Mouse (Mus musculus) heart, adult 2 months (tissue): ENCODE measurements around the gene Setx. TPM values are rescaled to one million over a fixed set of nuclear protein-coding genes. Genes with fewer than 3 reads are reported as not detected.

Experiments
- DNase-seq, 2 experiments: peaks; one replicate each; pipeline ENCODE4 v3.0.0; 2021
- H3K27ac ChIP-seq: fragments of 200-600 bp; 2 replicates; pipeline ENCODE4 v1.8.1; 2022
- H3K27me3 ChIP-seq: fragments of 200-500 bp; 2 replicates; pipeline ENCODE4 v1.6.1; 2012; ENCODE audit warnings: mild to moderate bottlenecking, low read length, inconsistent platforms, mixed read lengths; ENCODE audit not compliant: control insufficient read depth, insufficient read depth
- H3K36me3 ChIP-seq: fragments of 200-500 bp; 2 replicates; pipeline ENCODE4 v1.6.1; 2012; ENCODE audit warnings: low read length, inconsistent platforms; ENCODE audit not compliant: control insufficient read depth, insufficient read depth
- H3K4me1 ChIP-seq: fragments of 200-500 bp; 2 replicates; pipeline ENCODE4 v1.6.1; 2011; ENCODE audit warnings: low read length; ENCODE audit not compliant: control insufficient read depth, insufficient read depth
- H3K4me3 ChIP-seq: fragments of 200-600 bp; 2 replicates; pipeline ENCODE4 v1.8.1; 2022
- H3K79me2 ChIP-seq: fragments of 200-500 bp; replicated peaks from 2 replicates; pipeline ENCODE4 v1.6.1; 2012; ENCODE audit warnings: mild to moderate bottlenecking, inconsistent platforms, low read length, moderate library complexity, mixed read lengths; ENCODE audit not compliant: control insufficient read depth, insufficient read depth
- H3K9ac ChIP-seq: fragments of 200-500 bp; 2 replicates; pipeline ENCODE4 v1.6.1; 2012; ENCODE audit warnings: low read depth, mild to moderate bottlenecking, control low read depth, inconsistent platforms, low read length, mixed read lengths
- CTCF ChIP-seq: fragments of 200-600 bp; IDR thresholded peaks from 2 replicates; pipeline ENCODE4 v1.8.1; 2022; ENCODE audit warnings: antibody characterized with exemption, mild to moderate bottlenecking, moderate library complexity
- EP300 ChIP-seq: fragments of 200-500 bp; IDR thresholded peaks from 2 replicates; pipeline ENCODE4 v1.6.1; 2011; ENCODE audit warnings: low read depth, low read length, control low read depth; ENCODE audit not compliant: insufficient read depth
- POLR2A ChIP-seq: fragments of 200-500 bp; IDR thresholded peaks from 2 replicates; pipeline ENCODE4 v1.6.1; 2011; ENCODE audit warnings: mild to moderate bottlenecking, low read depth, low read length, control low read depth; ENCODE audit not compliant: insufficient read depth
- WGBS: fragments of 180-500 bp; shearing (Covaris S2); methylation state at CpG from one replicate; pipeline ENCODE4 v1.1.7; 2018; 5-methylcytosine and 5-hydroxymethylcytosine counted together
- intact Hi-C: fragments of 180-260 bp; cut with DNase I; formaldehyde crosslinking; loops from one replicate; pipeline ENCODE4 v1.15.1; 2025
- polyA plus RNA-seq: library from polyadenylated mRNA; depleted of rRNA; stranded (reverse); fragments of >200 nt; gene quantifications from 2 replicates; pipeline ENCODE4 v1.2.3, GENCODE M21; 2012
- total RNA-seq, 2 experiments: library from RNA; stranded (reverse); gene quantifications; 2 replicates each; pipeline ENCODE4 v1.2.3; 2021

Gene Setx
- total and polyA plus RNA-seq, 3 experiments: 4.0 to 33.4 (median 23.8) TPM

DNA sequence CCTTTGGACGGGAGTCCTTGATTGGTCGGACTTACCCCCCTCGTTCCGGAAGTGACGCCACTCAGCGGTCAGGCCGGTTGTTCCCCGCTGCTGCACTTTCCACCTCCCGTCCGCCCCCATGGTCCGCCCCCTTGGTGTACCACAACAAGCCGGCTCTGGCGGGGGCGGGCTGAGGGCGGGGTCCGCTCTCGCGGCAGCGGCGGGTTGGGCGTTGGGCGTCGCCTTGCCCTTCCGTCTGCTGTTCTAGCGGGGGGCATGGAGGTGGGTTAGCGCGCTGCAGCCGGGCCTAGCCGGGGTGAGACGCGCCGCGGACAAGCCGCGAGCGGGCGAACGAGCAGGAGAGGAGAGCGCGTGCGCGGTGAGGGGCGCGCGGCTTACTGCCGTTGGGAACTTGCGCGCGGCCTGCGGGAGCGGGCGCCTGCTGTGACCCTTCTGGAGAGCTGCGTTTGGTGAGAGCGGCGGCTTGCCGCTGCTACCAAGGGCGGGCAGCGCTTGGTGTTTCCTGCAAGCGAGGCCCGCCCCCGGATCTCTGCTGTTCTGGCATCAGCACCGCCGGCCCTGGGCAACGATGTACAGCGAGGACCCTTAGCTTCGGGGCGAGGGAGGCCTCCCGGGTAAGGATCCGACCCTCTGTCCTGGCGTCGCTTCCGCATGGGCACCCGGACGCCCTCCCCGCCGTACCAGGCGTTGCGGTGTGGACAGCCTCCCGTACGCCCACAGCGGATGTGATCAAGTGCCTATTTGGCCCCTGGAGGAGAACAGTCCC, 1.1 kb downstream of the Setx start:
- Histone ChIP-seq H3K36me3 (peaks cover 6% of the 10 kb centered on the region), H3K4me3 (peak overlapping the region; percentile 93), H3K4me1 (no peaks in the 10 kb centered on the region; the same call in 1 of the 2 replicates), H3K9ac (peak overlapping the region; percentile 86), H3K27ac (peak overlapping the region; percentile 93), H3K27me3 (no peaks in the 10 kb centered on the region), H3K79me2 (no peaks in the 10 kb centered on the region)
- intact Hi-C loops: loop anchor here (2.0 to 10.0 kb wide), 3 partner anchors 20 to 280 kb away; partner anchors contain the start of genes Ddx31, Gtf3c4 and Ttf1
- TF ChIP-seq POLR2A (no peak; the same call in 1 of the 2 replicates), CTCF (0 out of 2 replicates have a peak, but pooled peaks have one; percentile 3)
- DNase-seq: peak; percentile 99 to 100
- under 1% methylated on average over 79 of the region's 81 CpGs for WGBS

DNA sequence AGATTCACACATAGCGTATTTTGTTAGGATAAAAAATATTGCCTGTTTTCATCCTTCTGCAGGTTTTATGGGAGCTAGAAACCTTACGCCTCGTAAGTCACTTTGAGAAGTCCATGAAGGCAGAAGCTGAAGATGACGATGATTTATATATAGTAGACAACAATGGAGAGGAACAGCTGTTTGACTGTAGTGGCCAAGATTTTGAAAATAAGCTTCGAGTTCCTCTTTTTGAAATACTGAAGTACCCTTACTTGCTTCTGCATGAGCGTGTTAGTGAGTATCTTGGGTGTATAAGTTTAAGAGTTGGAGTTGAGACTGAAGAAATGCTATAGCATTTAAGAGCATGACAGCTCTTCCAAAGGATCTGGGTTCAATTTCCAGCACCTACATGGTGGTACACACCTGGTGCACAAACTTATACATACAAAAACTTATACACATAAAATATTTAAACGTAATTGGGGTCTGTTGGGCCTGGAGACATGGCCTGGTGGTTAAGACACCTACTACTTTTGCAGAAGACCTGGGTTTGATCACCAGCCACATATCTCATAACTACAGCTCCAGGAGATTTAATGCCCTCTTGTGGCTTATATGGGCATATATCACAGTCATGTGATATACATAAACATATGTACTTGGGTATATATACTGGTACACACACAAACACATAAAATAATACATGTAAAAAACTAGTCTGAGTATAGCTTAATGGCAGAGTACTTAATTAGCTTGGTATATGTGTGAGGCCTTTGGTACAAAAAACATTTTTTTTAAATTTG, 6.3 kb downstream of the Setx start:
- DNase-seq: no peak
- Histone ChIP-seq H3K4me3 (no peak overlapping the region), H3K27me3 (no peaks in the 10 kb centered on the region), H3K36me3 (peaks cover 15% of the 10 kb centered on the region), H3K9ac (no peak overlapping the region), H3K27ac (no peak overlapping the region), H3K79me2 (no peaks in the 10 kb centered on the region), H3K4me1 (no peaks in the 10 kb centered on the region; the same call in 1 of the 2 replicates)
- intact Hi-C loops: no loop called here
- 91% methylated on average over 7 of the region's 7 CpGs for WGBS
- TF ChIP-seq CTCF (peak; percentile 31), EP300 (no peak), POLR2A (no peak)

DNA sequence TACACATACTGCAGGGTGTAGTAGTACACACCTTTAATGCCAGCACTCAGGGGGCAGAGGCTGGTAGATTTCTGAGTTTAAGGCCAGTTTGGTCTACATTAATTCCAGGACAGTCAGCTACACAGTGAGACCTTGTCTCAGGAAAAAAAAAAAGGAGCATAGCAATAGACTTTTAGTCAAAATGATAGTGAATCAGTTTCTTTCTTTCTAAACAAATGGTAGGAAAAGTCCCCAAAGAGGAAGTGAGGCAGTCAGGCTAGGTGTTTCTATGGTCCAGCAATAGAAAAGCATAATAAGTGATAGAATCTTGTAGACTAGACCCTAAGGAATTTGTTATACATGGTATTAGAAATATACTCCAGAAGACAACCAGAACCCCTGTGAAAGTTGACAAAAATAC, 11.2 kb downstream of the Setx start:
- TF ChIP-seq POLR2A (no peak), EP300 (no peak), CTCF (no peak)

DNA sequence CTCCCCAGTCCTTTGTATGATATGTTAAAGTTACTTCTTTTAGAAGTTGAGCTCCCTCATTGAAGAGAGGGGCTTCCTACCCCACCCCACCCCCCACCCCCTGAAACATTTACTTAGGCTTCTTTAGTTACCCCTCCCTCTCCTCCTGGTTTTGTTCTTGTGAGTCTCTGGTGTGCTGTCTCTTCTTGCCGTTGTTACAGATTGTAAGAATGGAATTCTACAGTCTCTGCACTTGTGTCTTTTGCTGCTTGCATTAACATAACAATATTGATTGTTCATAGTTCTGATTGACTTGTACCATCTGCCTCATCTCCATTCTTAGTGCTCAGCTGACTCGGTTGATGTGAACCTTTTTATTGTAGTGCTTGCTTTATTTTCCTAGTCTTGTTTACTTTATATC, 28.0 kb downstream of the Setx start:
- Histone ChIP-seq H3K79me2 (peaks cover 2% of the 10 kb centered on the region; the same call in 1 of the 2 replicates), H3K4me3 (no peak overlapping the region), H3K27ac (no peak overlapping the region), H3K27me3 (no peaks in the 10 kb centered on the region), H3K9ac (no peak overlapping the region), H3K36me3 (peaks cover 21% of the 10 kb centered on the region), H3K4me1 (no peaks in the 10 kb centered on the region)
- intact Hi-C loops: no loop called here
- TF ChIP-seq CTCF (no peak), POLR2A (no peak), EP300 (no peak)
- DNase-seq: no peak
- WGBS: 78% methylated on average over 2 of the region's 2 CpGs

More for the DNA sequence above, 11.2 kb downstream of the Setx start:
- DNase-seq: no peak
- no peaks in the 10 kb centered on the region for H3K79me2 ChIP-seq
- no peaks in the 10 kb centered on the region for H3K4me1 ChIP-seq
- H3K9ac ChIP-seq: no peak overlapping the region
- no peak overlapping the region for H3K27ac ChIP-seq
- no peaks in the 10 kb centered on the region for H3K27me3 ChIP-seq
- no peak overlapping the region for H3K4me3 ChIP-seq
- intact Hi-C loops: no loop called here
- peaks cover 14% of the 10 kb centered on the region for H3K36me3 ChIP-seq

DNA sequence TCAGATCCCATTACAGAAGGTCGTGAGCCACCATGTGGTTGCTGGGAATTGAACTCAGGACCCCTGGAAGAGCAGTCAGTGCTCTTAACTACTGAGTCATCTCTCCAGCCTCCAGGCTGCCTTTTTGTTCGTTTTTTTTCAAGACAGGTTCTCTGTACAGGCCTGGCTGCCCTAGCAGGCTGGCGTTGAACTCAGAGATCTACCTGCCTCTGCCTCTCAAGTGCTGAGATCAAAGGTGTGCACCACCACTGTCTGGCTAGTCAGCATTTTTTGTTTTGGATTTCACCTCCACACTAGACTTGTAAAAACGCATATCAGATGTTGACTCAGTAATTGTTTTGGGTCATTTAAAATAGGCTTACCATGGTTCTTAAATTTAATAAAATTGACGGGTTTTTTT, 44.1 kb downstream of the Setx start:
- no peaks in the 10 kb centered on the region; the same call in 1 of the 2 replicates for H3K79me2 ChIP-seq
- H3K4me3 ChIP-seq: no peak overlapping the region
- TF ChIP-seq EP300 (no peak), POLR2A (no peak), CTCF (no peak)
- H3K9ac ChIP-seq: no peak overlapping the region
- 96% methylated on average over 5 of the region's 5 CpGs for WGBS
- no peak overlapping the region for H3K27ac ChIP-seq
- peaks cover 4% of the 10 kb centered on the region for H3K36me3 ChIP-seq
- intact Hi-C loops: no loop called here
- no peak for DNase-seq
- no peaks in the 10 kb centered on the region for H3K27me3 ChIP-seq
- no peaks in the 10 kb centered on the region for H3K4me1 ChIP-seq

DNA sequence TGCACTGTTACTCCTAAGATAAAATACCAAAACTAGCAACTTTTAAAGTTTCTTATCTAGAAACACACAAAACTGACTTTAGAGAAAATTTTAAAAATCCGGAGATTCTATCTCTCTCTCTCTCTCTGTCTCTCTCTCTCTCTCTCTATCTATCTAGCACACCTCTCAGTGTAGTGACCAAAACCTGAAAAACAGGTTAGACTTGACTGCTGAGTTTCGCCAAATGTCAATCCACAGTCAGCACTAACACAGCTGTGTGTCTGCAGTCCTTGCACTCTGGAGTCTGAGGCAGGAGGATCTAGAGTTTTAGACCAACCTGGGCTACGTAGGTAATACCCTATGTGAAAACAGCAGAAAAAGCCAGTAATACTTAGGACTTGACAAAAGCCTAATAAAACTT, 50.9 kb downstream of the Setx start:
- no peak overlapping the region for H3K4me3 ChIP-seq
- H3K79me2 ChIP-seq: no peaks in the 10 kb centered on the region
- no peaks in the 10 kb centered on the region for H3K27me3 ChIP-seq
- DNase-seq: no peak
- H3K4me1 ChIP-seq: no peaks in the 10 kb centered on the region
- 95% methylated on average over 3 of the region's 3 CpGs for WGBS
- peaks cover 4% of the 10 kb centered on the region; the same call in 1 of the 2 replicates for H3K36me3 ChIP-seq
- intact Hi-C loops: no loop called here
- no peak overlapping the region for H3K27ac ChIP-seq
- TF ChIP-seq CTCF (no peak), POLR2A (no peak), EP300 (no peak)
- no peak overlapping the region for H3K9ac ChIP-seq
